Mouse (Mus musculus): ENCODE results near the gene Fam172a.
A peak's percentile ranks its signal among the peaks of the same experiment; 100 is the strongest.
"Not testable (repeated sequence)": the region's sequence is repeated elsewhere in the genome, so short reads cannot be mapped to it uniquely, and the experiment has no call there.

Fam172a gene

DNA sequence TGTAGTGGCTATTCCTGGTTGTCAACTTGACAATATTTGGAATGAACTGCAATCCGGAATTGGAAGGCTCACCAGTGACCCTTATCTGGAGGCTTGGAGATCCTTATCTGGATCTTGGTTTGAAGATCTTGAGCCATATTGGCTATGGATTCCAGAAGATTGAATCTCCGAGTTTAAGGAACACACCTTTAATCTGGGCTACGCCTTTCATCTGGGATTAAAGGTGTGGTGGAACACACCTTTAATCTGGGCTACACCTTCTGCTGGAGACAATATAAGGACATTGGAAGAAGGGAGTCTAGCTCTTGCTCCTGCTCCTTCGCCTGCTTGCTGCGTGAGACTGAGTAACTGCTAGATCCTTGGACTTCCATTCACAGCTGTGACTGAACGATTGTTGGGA is at the start of gene Fam172a:
Gene Fam172a (plus strand): TSS at position 301 of the 400 bp plus-strand sequence.
- not testable (repeated sequence) for DNase-seq (ENCODE audit: low read depth, low spot score)

DNA sequence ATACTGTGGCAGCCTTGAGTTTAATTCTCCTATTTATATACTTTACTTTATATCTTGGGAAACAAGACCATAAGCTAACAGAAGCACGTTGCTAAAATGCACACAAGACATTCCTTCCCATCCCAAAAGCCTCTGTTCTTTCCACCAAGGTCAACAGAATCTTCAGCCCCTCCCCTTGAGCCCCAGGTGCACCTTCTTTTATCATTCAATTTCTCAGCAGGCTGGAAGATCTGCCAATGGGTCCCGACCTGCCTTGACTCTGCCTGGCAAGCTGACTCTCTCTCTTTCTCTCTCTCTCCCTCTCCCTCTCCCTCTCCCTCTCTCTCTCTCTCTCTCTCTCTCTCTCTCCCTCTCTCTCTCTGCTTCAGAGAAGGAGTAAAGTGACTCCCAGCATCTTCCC is 13.2 kb upstream of the Fam172a start:
- DNase-seq (ENCODE audit: low read depth, low spot score): no peak

DNA sequence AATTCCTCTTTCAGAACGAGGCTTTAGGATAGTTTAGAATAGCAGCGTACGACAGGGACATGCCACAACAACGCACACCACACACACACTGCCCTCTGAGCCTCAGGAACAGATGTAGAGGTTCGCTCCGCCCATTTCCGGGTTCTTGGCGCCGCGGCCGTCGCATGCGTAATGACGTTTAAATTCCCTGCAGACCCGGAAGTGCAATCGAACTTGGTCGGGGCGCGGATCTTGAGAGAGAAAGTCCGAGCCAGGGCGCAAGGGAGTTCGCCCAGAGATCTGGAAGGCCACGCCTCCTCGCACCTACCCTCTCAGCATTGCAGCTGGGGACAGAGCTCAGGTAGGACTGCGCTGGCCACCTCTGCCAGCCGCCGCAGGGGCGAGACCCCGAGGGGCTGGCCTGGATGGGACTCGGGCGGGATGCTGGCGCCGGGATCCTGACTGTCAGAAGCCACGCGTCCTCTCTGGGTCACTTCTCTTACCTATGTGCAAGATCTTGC is 6.7 kb downstream of the Fam172a start:
- DNase-seq (ENCODE audit: low read depth, low spot score): peak; percentile 75

DNA sequence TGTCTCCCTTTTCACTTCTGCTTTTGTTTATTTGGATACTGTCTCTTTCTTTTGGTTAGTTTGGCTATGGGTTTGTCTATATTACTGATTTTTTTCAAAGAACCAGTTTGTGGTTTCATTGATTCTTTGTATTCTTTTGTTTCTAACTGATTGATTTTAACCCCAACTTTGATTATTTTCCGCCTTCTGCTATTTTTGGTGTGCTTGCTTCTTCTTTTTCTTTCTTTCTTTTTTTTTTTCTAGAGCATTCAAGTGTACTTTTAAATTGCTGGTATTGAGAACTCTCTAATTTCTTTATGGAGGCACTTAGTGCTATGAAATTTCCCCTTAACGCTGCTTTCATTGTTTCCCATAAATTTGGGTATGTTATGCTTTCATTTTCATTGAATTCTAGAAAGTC is 15.7 kb downstream of the Fam172a start:
- DNase-seq (ENCODE audit: low read depth, low spot score): no peak

DNA sequence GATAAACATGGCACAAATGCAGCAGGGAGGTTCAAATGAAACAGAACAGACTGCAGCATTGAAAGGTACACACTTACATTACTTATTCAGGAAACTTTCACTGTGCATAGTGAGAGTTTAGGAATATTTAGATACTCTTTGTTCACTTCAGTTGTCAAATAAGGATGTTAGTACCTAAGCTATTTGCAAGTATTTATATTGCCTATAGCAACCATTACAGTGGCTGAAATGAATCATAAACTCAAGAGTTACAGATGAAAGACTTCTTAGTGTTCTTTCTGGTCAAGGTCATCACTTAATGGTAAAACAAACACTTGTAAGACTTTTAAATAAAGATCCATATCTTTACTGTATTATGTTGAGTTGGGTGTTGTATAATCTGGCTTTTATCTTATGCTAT is 41.0 kb downstream of the Fam172a start:
- no peak for DNase-seq (ENCODE audit: low read depth, low spot score)

- DNase-seq (ENCODE audit: low read depth, low spot score): no peak
Measured at GRCm38 (mm10) chr13:77777606-77778005, 75.8 kb downstream of the Fam172a start.

DNA sequence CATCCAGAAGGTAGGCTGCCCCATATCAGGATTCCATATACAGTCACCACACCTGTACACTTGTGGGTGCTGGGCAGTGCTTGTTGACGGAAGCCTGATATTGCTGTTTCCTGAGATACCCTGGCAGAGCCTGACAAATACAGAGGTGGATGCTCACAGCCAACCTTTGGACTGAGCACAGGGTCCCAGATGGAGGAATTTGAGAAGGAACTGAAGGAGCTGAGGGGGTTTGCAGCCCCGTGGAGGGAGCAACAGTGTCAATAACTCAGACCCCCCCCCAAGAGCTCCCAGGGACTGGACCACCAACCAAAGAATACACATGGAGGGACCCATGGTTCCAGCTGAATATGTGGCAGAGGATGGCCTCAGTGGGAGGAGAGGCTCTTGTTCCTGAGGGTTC is 105.5 kb downstream of the Fam172a start:
- not testable (repeated sequence) for DNase-seq (ENCODE audit: low read depth, low spot score)

GRCm38 (mm10) chr13:77810449-77810848 is 108.6 kb downstream of the Fam172a start:
- no peak for DNase-seq (ENCODE audit: low read depth, low spot score)

GRCm38 (mm10) chr13:77826138-77826537 is 124.3 kb downstream of the Fam172a start:
- no peak for DNase-seq (ENCODE audit: low read depth, low spot score)

- DNase-seq (ENCODE audit: low read depth, low spot score): no peak
Measured at GRCm38 (mm10) chr13:77843017-77843654, 141.3 kb downstream of the Fam172a start.

- no peak for DNase-seq (ENCODE audit: low read depth, low spot score)
Measured at GRCm38 (mm10) chr13:77848868-77849267, 147.0 kb downstream of the Fam172a start.

GRCm38 (mm10) chr13:77864804-77865203 is 163.0 kb downstream of the Fam172a start:
- no peak for DNase-seq (ENCODE audit: low read depth, low spot score)

- no peak for DNase-seq (ENCODE audit: low read depth, low spot score)
Measured at GRCm38 (mm10) chr13:77868314-77868713, 166.5 kb downstream of the Fam172a start.

- no peak for DNase-seq (ENCODE audit: low read depth, low spot score)
Measured at GRCm38 (mm10) chr13:77878120-77878519, 176.3 kb downstream of the Fam172a start.

GRCm38 (mm10) chr13:77878545-77878944 is 176.7 kb downstream of the Fam172a start:
- no peak for DNase-seq (ENCODE audit: low read depth, low spot score)

DNA sequence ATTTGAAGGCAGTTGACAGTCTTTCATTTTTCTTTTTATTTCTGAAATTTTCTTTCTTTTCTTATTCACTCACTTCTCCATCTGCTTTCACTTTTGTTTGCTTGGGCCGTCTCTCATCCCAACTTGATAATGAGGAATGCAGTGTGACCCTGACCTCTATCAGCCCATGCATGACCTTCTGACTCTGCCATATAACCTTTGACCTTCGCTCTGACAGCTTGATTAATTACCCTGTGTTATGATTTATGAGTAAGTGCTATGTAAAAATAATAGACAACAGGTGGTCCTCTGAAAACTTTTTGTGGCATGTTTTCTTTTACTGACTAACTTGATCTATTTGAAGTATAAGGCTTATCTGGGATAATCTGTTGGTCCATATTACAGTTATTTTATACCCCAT is 195.8 kb downstream of the Fam172a start:
- DNase-seq (ENCODE audit: low read depth, low spot score): no peak

- no peak for DNase-seq (ENCODE audit: low read depth, low spot score)
Measured at GRCm38 (mm10) chr13:77898066-77898796, 196.4 kb downstream of the Fam172a start.

DNA sequence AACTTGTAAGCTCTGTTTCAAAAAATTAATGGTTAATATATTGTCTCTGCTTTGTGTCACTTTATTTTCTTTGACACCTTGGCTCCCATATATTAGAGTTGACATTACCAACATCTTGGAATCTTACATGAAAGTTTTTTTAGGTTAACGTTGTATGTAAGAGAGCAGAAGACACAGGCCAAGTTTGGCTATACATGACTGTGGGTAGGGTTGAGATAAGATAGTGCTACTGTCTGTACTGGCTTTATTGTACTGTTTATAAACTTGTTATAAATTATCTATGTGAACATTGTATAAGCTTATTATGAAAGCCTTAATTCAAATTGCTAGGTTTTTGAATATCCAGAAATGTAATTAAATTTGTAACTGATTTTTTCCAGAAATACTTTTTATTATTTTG is 197.9 kb downstream of the Fam172a start:
- no peak for DNase-seq (ENCODE audit: low read depth, low spot score)

DNA sequence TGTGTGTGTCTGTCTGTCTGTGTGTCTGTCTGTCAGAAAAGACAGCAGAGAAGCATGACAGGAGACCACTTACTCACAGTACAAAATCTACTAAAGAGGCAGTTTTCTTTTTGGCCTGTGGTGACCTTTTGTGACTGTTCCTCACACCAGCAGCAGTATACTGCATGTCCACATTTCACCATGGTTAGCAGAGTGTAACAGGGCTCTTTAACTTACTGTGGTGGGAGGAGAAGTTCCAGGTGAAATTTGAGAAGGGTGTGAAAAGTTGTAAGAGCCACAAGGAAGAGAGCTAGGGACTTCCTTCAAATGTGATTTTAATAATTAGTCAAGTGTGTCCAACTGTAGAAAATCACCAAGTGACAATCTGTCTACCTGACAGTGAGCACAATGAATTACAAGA is 199.0 kb downstream of the Fam172a start:
- no peak for DNase-seq (ENCODE audit: low read depth, low spot score)

DNA sequence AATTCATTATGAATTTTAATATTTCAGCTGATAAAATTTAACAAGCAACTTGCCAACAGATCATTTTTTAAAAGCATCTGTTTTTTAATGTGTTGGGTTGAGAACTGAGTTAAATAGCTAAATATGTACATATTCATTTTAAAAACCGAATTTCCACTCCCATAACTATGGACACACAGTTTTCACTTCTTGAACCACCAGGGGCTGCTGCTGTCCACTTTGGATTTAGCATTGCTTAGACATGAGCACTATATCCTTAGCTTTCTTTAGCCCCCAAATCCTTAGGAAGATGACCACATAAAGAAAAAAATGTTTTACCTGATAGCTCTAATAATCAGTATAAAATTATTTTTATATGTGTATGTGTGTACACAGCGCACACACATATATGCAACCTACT is 207.4 kb downstream of the Fam172a start:
- DNase-seq (ENCODE audit: low read depth, low spot score): no peak

DNA sequence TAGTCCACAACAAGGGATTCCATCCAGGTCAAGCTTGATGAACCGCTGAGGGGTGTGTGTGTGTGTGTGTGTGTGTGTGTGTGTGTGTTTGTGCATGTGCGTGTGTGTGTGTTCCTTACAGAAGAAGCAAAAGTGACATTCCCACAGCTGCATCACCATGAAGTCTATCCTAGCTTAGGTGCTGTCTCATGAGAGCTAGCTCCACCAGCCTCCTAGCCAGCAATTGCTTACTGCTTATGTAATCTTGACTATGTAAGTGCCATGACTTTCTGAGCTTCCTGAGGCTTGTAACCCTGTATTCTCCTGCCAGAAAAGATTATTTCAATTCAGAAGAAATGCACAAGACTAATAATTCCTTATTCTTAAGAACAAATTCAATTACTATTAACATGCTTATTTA is 221.0 kb downstream of the Fam172a start:
- no peak for DNase-seq (ENCODE audit: low read depth, low spot score)

DNA sequence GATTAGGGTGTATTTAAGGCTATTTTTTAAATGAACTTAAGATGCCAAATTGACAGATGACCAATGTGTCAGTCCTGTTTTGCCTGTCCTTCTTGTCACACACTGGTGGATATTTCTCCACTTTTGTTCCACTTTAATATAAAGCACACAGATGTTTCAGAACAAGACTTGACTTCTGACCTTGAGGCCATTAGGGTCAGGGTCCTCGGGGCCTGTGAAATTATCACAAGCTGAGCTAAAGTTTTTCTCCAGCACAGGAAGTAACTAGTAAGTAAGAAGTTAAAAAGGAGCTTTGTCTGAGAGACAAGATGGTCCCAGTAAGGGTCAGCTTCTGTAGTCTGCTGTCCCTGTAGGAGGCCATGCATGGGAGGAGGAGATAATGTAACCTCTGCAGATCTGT is 255.8 kb downstream of the Fam172a start:
- no peak for DNase-seq (ENCODE audit: low read depth, low spot score)

All from c-Kit-negative CD71-positive TER-119-positive erythroid progenitor cells, embryonic 14.5 days (primary cell).